In the genomic region with DNA sequence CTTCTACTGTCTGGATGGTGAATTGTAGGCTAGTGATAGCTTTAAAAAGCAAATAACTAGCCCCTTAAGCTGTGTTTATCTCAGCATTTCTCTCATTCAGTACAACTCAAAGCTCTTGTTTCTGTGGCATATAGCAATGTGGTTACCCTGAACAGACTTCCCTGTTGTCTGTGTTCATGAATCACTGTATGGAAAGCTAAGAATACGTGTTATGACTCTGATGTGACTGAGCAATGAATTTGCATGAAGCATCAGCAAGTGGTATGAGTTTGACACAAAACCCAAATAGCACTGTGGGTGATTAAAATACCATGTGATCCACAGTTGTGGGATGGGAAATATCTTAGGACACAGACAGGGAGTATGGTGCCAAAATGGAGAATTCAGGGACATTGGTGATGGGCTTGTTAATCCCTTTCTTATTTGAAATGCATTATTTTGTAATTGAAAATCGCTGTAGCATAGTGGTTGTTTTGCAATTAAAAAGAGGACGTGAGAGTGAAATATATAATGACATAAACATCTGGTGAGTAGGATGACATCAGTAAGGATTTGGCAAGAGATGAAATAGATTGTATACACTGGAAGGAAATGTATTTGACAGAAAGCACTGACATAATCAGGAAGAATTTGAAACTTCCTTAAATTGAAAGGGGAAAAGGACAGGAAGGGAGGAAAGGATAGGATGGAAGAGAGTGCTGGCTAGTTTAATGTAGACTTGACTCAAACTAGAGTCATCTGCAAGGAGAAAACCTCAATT, we compare ENCODE assay signal across 17 mouse cellular contexts.
DNase-seq lines count a peak whose midpoint lies in the region; TF ChIP-seq lines count a peak whose summit lies in the region.
"Had no signal": no experiment of that assay in that cellular context is flagged by ENCODE, and none has a peak within 500 bp of the region (broad histone marks: within the 10 kb centered on the region; RNA-seq: fewer than 3 reads in every experiment).

No protein-coding gene starts in this region.

- H3K4me3 ChIP-seq in left cerebral cortex, adult 2 months = no peak overlapping the region
- H3K4me3 ChIP-seq in C2C12 (ENCODE audit: insufficient read depth, poor library complexity, severe bottlenecking) = no peak overlapping the region
- H3K4me3 ChIP-seq in brown adipose tissue, adult 24 weeks (ENCODE audit: insufficient read depth, low read depth, low read length) = no peak overlapping the region
- H3K4me3 ChIP-seq in myocyte = no peak overlapping the region
- H3K4me3 ChIP-seq: embryonic facial prominence, embryonic 13.5 days; forebrain, embryonic 10.5 days; heart, embryonic 12.5 days had no signal

- TF ChIP-seq CTCF in left cerebral cortex, adult 2 months (IDR thresholded peaks at IDR 0.05) = no peak
- no peak for TF ChIP-seq CTCF in C2C12 (IDR thresholded peaks at IDR 0.05; ENCODE audit: control insufficient read depth, insufficient read depth, insufficient read length)

- H3ac ChIP-seq in C2C12 (ENCODE audit: control insufficient read depth, insufficient read length, low read depth) (no peak overlapping the region), myocyte (ENCODE audit: control insufficient read depth, insufficient read length) (no peak overlapping the region)

- peak overlapping the region; percentile 17; the same call in 1 of the 2 replicates for H3K27ac ChIP-seq in left cerebral cortex, adult 2 months
- H3K27ac ChIP-seq in brown adipose tissue, adult 24 weeks (replicated peaks; ENCODE audit: low read depth, low read length) = peak overlapping the region; percentile 59
- H3K27ac ChIP-seq: embryonic facial prominence, embryonic 13.5 days; forebrain, embryonic 10.5 days had no signal

- H3K27me3 ChIP-seq in C2C12 (ENCODE audit: control insufficient read depth, insufficient read depth, insufficient read length) (no peaks in the 10 kb centered on the region), myocyte (ENCODE audit: control insufficient read depth, insufficient read depth, insufficient read length) (no peaks in the 10 kb centered on the region)
- H3K27me3 ChIP-seq: embryonic facial prominence, embryonic 13.5 days; heart, embryonic 12.5 days had no signal

- TF ChIP-seq POLR2A in myocyte (IDR thresholded peaks at IDR 0.05; ENCODE audit: insufficient read length, low read depth) = no peak

- peak overlapping the region; percentile 1 for H3K4me2 ChIP-seq in myocyte (ENCODE audit: low read depth)
- H3K4me2 ChIP-seq: embryonic facial prominence, embryonic 13.5 days; heart, embryonic 12.5 days had no signal

- peaks cover 16% of the 10 kb centered on the region; the same call in 1 of the 2 replicates for H3K4me1 ChIP-seq in brown adipose tissue, adult 24 weeks (ENCODE audit: control insufficient read depth, insufficient read depth, insufficient read length, low read length)
- H3K4me1 ChIP-seq: embryonic facial prominence, embryonic 13.5 days had no signal

- no peaks in the 10 kb centered on the region for H3K36me3 ChIP-seq in C2C12 (ENCODE audit: control insufficient read depth, insufficient read depth)
- H3K36me3 ChIP-seq in myocyte (ENCODE audit: control insufficient read depth, insufficient read depth) = no peaks in the 10 kb centered on the region
- H3K36me3 ChIP-seq: embryonic facial prominence, embryonic 13.5 days; forebrain, embryonic 10.5 days; heart, embryonic 12.5 days had no signal

- intact Hi-C loops in left cerebral cortex, adult 2 months (cut with DNase I) = loop anchor here (10.0 kb wide), 1 partner anchor 108 kb away; no protein-coding TSS in a partner anchor
- intact Hi-C loops in left cerebral cortex, postnatal 4 days (cut with DNase I) = no loop called here

- H3K79me2 ChIP-seq in C2C12 (ENCODE audit: control insufficient read depth, insufficient read depth) = no peaks in the 10 kb centered on the region
- H3K79me2 ChIP-seq in myocyte (ENCODE audit: control insufficient read depth, insufficient read depth) = no peaks in the 10 kb centered on the region

- no peak for DNase-seq in left cerebral cortex, adult 2 months (ENCODE audit: extremely low spot score in 1 of 2, low spot score in 2 of 2)
- DNase-seq in left cerebral cortex, postnatal 4 days = no peak
- DNase-seq in retina, postnatal 1 day = no peak
- no peak for DNase-seq in ovary, postnatal 14 days (ENCODE audit: low spot score)
- DNase-seq: adrenal gland, postnatal 25 days; cerebellum, adult 9-10 months; gastrocnemius, postnatal 25 days; kidney, adult 8-10 months; lung, postnatal 14 days; midbrain, embryonic 14.5 days; right cerebral cortex, postnatal 14 days had no signal

- H3K79me3 ChIP-seq in C2C12 (ENCODE audit: low read depth) = no peaks in the 10 kb centered on the region

TF ChIP-seq in C2C12, 6 proteins besides CTCF, POLR2A, EP300 and RAD21:
- TF ChIP-seq MYOG (IDR thresholded peaks at IDR 0.05; ENCODE audit: control insufficient read depth, extremely low read depth, insufficient read length) (no peak), MYOD1 (IDR thresholded peaks at IDR 0.05; ENCODE audit: control insufficient read depth, insufficient read length, low read depth) (no peak), MAX (IDR thresholded peaks at IDR 0.05) (no peak), USF1 (IDR thresholded peaks at IDR 0.05; ENCODE audit: low read depth) (peak; percentile 70)

TF ChIP-seq in myocyte, 11 proteins besides CTCF, POLR2A, EP300 and RAD21:
- peak; percentile 34 for TF ChIP-seq USF1 (IDR thresholded peaks at IDR 0.05; ENCODE audit: low read depth)
- TF ChIP-seq MYOD1 (IDR thresholded peaks at IDR 0.05; ENCODE audit: control insufficient read depth in 1 of 3, insufficient read length in 2 of 3, low read depth in 2 of 3) = no peak
